Mouse (Mus musculus) T-cell, adult 2 months (primary cell): Measurements from ENCODE around the gene Cacul1.

Experiments
- DNase-seq: peaks from one replicate; pipeline ENCODE4 v3.0.0; 2022; ENCODE audit warnings: low spot score

Cacul1 gene

GRCm38 (mm10) chr19:60530171-60530570 lies 50.7 kb downstream of the Cacul1 start:
- no peak for DNase-seq

DNA sequence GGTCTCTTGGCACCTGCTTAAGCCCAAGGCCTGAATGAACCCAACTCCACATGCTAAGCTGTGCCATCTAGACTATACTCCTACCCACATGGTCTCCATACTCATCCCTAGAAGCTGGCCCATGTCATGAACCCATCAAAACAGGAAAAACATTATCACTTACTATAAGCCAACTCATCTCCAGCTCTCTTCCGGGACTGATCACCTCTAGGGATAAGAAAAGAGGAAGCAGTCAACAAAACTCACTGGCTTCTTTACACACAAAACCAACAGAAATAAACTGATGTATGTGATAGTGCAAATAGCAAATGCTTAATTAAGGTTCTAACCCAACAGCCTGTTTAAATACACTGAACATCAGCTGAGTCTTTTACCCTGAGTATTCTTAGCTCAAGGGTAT lies 51.5 kb downstream of the Cacul1 start:
- DNase-seq = no peak

GRCm38 (mm10) chr19:60528602-60529001 lies 52.2 kb downstream of the Cacul1 start:
- DNase-seq = no peak

DNA sequence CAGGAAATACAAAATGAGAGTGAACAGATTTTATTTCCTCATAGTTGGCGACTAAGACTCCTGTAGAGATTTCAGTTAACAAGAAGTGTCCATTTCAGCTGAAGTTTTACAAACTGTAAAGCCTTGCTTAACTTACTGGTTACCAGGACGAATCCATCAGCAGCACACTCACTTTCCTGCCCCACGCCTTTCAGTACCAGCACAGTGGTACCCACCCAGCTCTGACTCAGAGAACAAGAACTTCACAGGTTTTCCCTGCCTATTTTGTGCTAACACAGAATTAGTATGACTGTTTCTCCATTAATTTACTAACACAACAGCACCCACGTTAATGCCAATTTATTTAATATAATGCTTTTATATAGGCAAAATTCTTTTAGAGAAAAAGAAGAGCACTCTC lies 53.9 kb downstream of the Cacul1 start:
- no peak for DNase-seq

- no peak for DNase-seq
Measured at GRCm38 (mm10) chr19:60525086-60525485, 55.7 kb downstream of the Cacul1 start.

- DNase-seq = no peak
Measured at GRCm38 (mm10) chr19:60524678-60525077, 56.1 kb downstream of the Cacul1 start.

GRCm38 (mm10) chr19:60520131-60520530 lies 60.7 kb downstream of the Cacul1 start:
- peak; percentile 16 for DNase-seq

- no peak for DNase-seq
Measured at GRCm38 (mm10) chr19:60515064-60515463, 65.8 kb downstream of the Cacul1 start.

- DNase-seq = no peak
Measured at GRCm38 (mm10) chr19:60513431-60513830, 67.4 kb downstream of the Cacul1 start.

DNA sequence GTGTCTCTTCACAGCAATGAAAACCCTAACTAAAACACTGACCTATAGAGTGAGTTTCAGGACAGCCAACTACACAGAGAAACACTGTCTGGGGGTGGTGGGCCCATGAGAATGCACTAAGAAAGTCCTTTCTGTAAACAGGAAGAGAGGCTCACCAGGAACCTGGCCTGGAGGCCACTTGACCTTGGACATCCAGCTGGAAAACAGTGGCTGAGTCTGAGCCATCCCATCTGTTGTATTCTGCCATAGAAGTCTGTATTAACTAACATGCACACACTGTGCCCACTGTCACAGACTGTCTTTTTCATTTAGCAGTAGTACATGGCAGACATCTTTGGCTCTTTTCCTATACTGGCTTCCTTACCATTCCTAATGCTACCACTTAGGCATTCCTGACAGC lies 80.6 kb downstream of the Cacul1 start:
- no peak for DNase-seq

- DNase-seq = no peak
Measured at GRCm38 (mm10) chr19:60497171-60497570, 83.7 kb downstream of the Cacul1 start.

DNA sequence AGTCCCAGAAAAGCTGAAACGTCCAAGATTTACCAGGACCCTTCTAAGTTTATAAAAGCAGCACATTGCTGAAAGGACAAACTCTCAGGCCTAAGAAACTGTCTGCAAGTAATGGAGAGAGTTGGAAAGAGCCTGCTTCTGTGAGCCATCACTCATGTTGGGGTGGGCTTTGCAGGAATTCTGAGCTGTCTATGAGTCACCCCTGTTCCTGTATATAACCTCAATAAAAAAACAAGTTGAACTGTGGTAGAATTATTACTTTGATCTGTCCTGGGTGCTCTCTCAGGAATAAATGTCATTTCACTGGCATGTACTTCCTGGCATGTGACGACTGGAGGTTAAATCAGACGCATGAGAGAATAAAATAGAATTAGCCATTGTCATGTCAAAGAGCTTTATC lies 85.1 kb downstream of the Cacul1 start:
- DNase-seq = no peak

DNA sequence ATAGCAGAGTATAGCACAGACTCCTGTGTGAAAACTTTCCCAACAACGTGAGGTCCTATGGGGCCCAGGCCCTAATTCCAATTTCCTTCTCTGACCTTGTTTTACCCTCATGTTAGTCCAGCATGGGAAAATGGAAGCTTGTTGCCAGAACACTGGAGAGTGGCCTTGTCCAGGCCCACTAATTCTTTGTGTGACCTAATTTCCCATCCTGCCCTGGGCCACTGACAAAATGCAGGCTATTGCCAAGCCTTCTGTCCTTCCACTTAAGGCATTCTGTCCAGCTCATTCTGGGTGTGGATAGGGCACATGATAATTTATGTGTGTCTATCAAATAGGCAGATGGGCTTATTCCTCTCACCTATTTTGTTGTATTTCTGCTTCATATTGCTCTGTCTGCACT lies 91.3 kb downstream of the Cacul1 start:
- no peak for DNase-seq

DNA sequence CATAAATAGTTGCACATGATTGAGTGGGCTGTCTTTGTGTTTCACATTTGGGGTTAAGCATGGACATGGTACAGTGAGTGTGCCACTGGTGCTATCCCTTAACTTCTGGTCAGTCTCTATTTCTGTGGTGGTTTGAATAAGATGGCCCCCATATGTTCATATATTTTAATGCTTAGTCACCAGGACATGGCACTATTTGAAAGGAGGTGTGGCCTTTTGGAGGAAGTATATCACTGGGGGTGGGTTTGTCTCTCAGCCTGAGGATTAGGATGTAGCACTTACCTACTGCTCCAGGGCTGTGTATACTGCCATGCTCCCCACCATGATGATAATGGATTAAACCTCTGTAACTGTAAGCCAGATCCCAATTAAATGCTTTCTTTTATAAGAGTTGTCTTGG lies 95.6 kb downstream of the Cacul1 start:
- no peak for DNase-seq

GRCm38 (mm10) chr19:60478859-60479258 lies 102.0 kb downstream of the Cacul1 start:
- no peak for DNase-seq

GRCm38 (mm10) chr19:60477788-60478187 lies 103.0 kb downstream of the Cacul1 start:
- DNase-seq = no peak
